Comparison of ENCODE assay signal across 10 mouse cellular contexts in genomic region chr7:110189951-110190350, GRCm38 (mm10). TPM values are rescaled to one million over a fixed set of nuclear protein-coding genes. Genes with fewer than 3 reads are reported as not detected.
DNase-seq lines count a peak whose midpoint lies in the region; ATAC-seq lines count a peak whose summit lies in the region.
"Had no signal": no experiment of that assay in that cellular context is flagged by ENCODE, and none has a peak within 500 bp of the region (broad histone marks: within the 10 kb centered on the region; RNA-seq: fewer than 3 reads in every experiment).

No protein-coding gene starts in this region.

- H3K36me3 ChIP-seq in limb, embryonic 10.5 days: no peaks in the 10 kb centered on the region
- no peaks in the 10 kb centered on the region for H3K36me3 ChIP-seq in midbrain, embryonic 13.5 days

- DNase-seq in 3T3-L1 (ENCODE audit: low read depth, low spot score) (peak; percentile 43), ZHBTc4 (ENCODE audit: low read depth, low spot score) (peak; percentile 62)
- peak; percentile 9 to 18 for DNase-seq in heart, postnatal 36 days
- DNase-seq in limb, embryonic 10.5 days (ENCODE audit: low spot score): no peak
- DNase-seq in ovary, postnatal 14 days (ENCODE audit: low spot score): no peak
- no peak for DNase-seq in spleen, postnatal 10 days (ENCODE audit: low spot score in 2 of 2)
- DNase-seq in right cerebral cortex, postnatal 10 days (ENCODE audit: low spot score in 2 of 2): no peak

- no peak overlapping the region for H3K4me2 ChIP-seq in midbrain, embryonic 13.5 days (replicated peaks)

- no peak for ATAC-seq in midbrain, embryonic 13.5 days
- ATAC-seq: midbrain, embryonic 16.5 days; Patski had no signal

- H3K9me3 ChIP-seq in limb, embryonic 10.5 days (replicated peaks): no peaks in the 10 kb centered on the region
- no peaks in the 10 kb centered on the region for H3K9me3 ChIP-seq in midbrain, embryonic 13.5 days

- no peak overlapping the region for H3K4me3 ChIP-seq in limb, embryonic 10.5 days
- H3K4me3 ChIP-seq in midbrain, embryonic 13.5 days (replicated peaks): no peak overlapping the region

- intact Hi-C loops in heart, postnatal 36 days (cut with DNase I): no loop called here

- H3K27me3 ChIP-seq in limb, embryonic 10.5 days (ENCODE audit: low read depth, poor library complexity, severe bottlenecking): no peaks in the 10 kb centered on the region
- no peaks in the 10 kb centered on the region for H3K27me3 ChIP-seq in midbrain, embryonic 13.5 days
- H3K27me3 ChIP-seq: Patski had no signal

- no peak overlapping the region for H3K9ac ChIP-seq in midbrain, embryonic 13.5 days (replicated peaks)

- H3K4me1 ChIP-seq in limb, embryonic 10.5 days: peaks cover 9% of the 10 kb centered on the region; the same call in 1 of the 2 replicates
- H3K4me1 ChIP-seq in midbrain, embryonic 13.5 days (replicated peaks): no peaks in the 10 kb centered on the region

- H3K27ac ChIP-seq in limb, embryonic 10.5 days: peak overlapping the region; percentile 16; the same call in 1 of the 2 replicates
- no peak overlapping the region for H3K27ac ChIP-seq in midbrain, embryonic 13.5 days

- WGBS in limb, embryonic 10.5 days: 48% methylated on average over 7 of the region's 7 CpGs
- 67% methylated on average over 7 of the region's 7 CpGs for WGBS in midbrain, embryonic 13.5 days

RNA-seq across cellular contexts. Expression of gene Swap70, which starts 31.6 kb away (rescaled TPM):
- total RNA-seq in heart, postnatal 36 days (2021): 10 to 100 TPM; 12.9 to 15.3 TPM
- polyA plus RNA-seq in limb, embryonic 10.5 days (2016; fragmentation: Nextera tagmentation; extraction: Ambion mirVana): 32.8 and 34.8 TPM in 2 replicates
- polyA plus RNA-seq in midbrain, embryonic 13.5 days (2015; fragmentation: Nextera tagmentation; extraction: Ambion mirVana): 10.2 TPM in 2 replicates

Comparison
In these comparisons a context has a peak if more than half of its experiments do, and no peak if none do; other contexts are left out.
1. DNase-seq: peak in 3T3-L1 (single experiment), ZHBTc4 (single experiment) and heart, postnatal 36 days (2 of 2); none in limb, embryonic 10.5 days (single experiment), ovary, postnatal 14 days (single experiment), spleen, postnatal 10 days (0 of 2) and right cerebral cortex, postnatal 10 days (0 of 2).